Mouse (Mus musculus) erythroblast, embryonic 14.5 days (primary cell): ENCODE results near the gene Gm10799.

Experiments used
- GATA1 ChIP-seq: IDR thresholded peaks from 2 replicates; pipeline ENCODE4 v1.6.1; 2012; ENCODE audit warnings: low read length, inconsistent platforms, mixed read lengths
- TAL1 ChIP-seq: IDR thresholded peaks from 3 replicates; pipeline ENCODE4 v1.6.1; 2012; ENCODE audit warnings: low read length, inconsistent platforms, mixed read lengths

GRCm38 (mm10) chr2:104035595-104035994, 32.8 kb downstream of the Gm10799 start:
- TF ChIP-seq TAL1 = no peak
- TF ChIP-seq GATA1 = no peak
